Mouse (Mus musculus) kidney, postnatal 0 days (tissue): Measurements from ENCODE around the gene 1700056E22Rik. TPM values are rescaled to one million over a fixed set of nuclear protein-coding genes. Genes with fewer than 3 reads are reported as not detected.

Experiments
- ATAC-seq: fragments of 200-750 bp; cut with Nextera tagmentation; replicated peaks from 2 replicates; pipeline ENCODE4 v1.8.0; 2017; ENCODE audit warnings: low read depth, moderate number of reproducible peaks, moderate TSS enrichment, moderate library complexity; ENCODE audit not compliant: low FRiP score
- DNase-seq: peaks from one replicate; pipeline ENCODE4 v3.0.0-alpha.2; 2016; ENCODE audit warnings: low spot score
- H3K27ac ChIP-seq: fragments of 300-500 bp; sonication (generic); 2 replicates; pipeline ENCODE4 v1.5.1; 2014; ENCODE audit warnings: mild to moderate bottlenecking
- H3K27me3 ChIP-seq: fragments of 300-500 bp; sonication (generic); 2 replicates; pipeline ENCODE4 v1.6.1; 2014; ENCODE audit warnings: low read length, mixed read lengths; ENCODE audit not compliant: insufficient read depth
- H3K36me3 ChIP-seq: fragments of 300-500 bp; sonication (generic); 2 replicates; pipeline ENCODE4 v1.6.1; 2014; ENCODE audit warnings: low read length, mixed read lengths; ENCODE audit not compliant: insufficient read depth
- H3K4me1 ChIP-seq: fragments of 300-500 bp; sonication (generic); replicated peaks from 2 replicates; pipeline ENCODE4 v1.6.1; 2014; ENCODE audit warnings: antibody characterized with exemption, low read length, mixed read lengths; ENCODE audit not compliant: insufficient read depth
- H3K4me2 ChIP-seq: fragments of 300-500 bp; sonication (generic); 2 replicates; pipeline ENCODE4 v1.6.1; 2014; ENCODE audit warnings: mild to moderate bottlenecking, low read length, moderate library complexity, mixed read lengths
- H3K4me3 ChIP-seq: fragments of 300-500 bp; sonication (generic); replicated peaks from 2 replicates; pipeline ENCODE4 v1.5.1; 2014; ENCODE audit warnings: low read depth, low read length
- H3K9ac ChIP-seq: fragments of 300-500 bp; sonication (generic); 2 replicates; pipeline ENCODE4 v1.6.1; 2014; ENCODE audit warnings: low read depth, low read length
- H3K9me3 ChIP-seq: fragments of 300-500 bp; sonication (generic); replicated peaks from 2 replicates; pipeline ENCODE4 v1.6.1; 2016; ENCODE audit warnings: low read length, inconsistent platforms, mixed read lengths
- CTCF ChIP-seq: IDR thresholded peaks from 2 replicates; pipeline ENCODE4 v1.5.1; 2016; ENCODE audit warnings: antibody characterized with exemption, low read depth, mild to moderate bottlenecking, moderate library complexity
- WGBS: fragments of 180-500 bp; shearing (Covaris S2); extraction: QIAGEN DNeasy Blood & Tissue Kit; methylation state at CpG from one replicate; pipeline ENCODE4 v1.1.7; 2014; 5-methylcytosine and 5-hydroxymethylcytosine counted together
- polyA plus RNA-seq: library from polyadenylated mRNA; unstranded; fragments of >200 nt; fragmentation: Nextera tagmentation; extraction: Ambion mirVana; gene quantifications from 2 replicates; pipeline ENCODE4 v1.2.1, GENCODE M21; 2015

1700056E22Rik gene
- polyA plus RNA-seq, 1 experiment from 2014 or later = 2.3 TPM

- H3K27me3 ChIP-seq = no peaks in the 10 kb centered on the region
- H3K4me3 ChIP-seq = no peak overlapping the region
- H3K4me1 ChIP-seq = no peaks in the 10 kb centered on the region
- no peaks in the 10 kb centered on the region for H3K9me3 ChIP-seq
- no peak for TF ChIP-seq CTCF
- whole genome bisulfite sequencing = 91% methylated on average over 8 of the region's 8 CpGs
- H3K9ac ChIP-seq = no peak overlapping the region
- H3K4me2 ChIP-seq = no peak overlapping the region
- no peak overlapping the region for H3K27ac ChIP-seq
- no peak for DNase-seq
- no peaks in the 10 kb centered on the region for H3K36me3 ChIP-seq
- ATAC-seq = no peak
Measured at GRCm38 (mm10) chr1:184030070-184030802, 3.9 kb downstream of the 1700056E22Rik start.

DNA sequence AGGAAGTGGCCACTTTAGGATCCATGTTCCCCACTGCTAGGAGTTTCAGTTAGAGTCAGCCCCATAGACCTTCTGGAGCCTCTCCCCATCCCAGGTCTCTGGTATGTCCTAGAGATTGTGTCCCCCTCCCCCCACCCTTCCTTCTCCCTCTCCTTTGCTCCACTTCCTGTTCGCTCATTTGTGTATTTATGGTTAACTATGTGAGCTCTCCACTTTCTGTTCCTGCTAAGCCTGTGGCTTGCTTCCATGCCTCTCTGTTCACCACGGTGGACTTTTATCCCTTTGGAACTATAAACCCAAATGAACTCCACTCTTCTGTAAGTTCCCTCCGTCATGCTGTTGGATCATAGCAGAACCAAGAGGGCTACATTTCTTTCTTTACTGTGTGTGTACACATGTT, 7.1 kb downstream of the 1700056E22Rik start:
- Histone ChIP-seq H3K4me3 (no peak overlapping the region), H3K27ac (no peak overlapping the region), H3K27me3 (no peaks in the 10 kb centered on the region), H3K4me2 (no peak overlapping the region), H3K4me1 (no peaks in the 10 kb centered on the region), H3K9me3 (no peaks in the 10 kb centered on the region), H3K36me3 (no peaks in the 10 kb centered on the region), H3K9ac (no peak overlapping the region)
- no peak for TF ChIP-seq CTCF
- 90% methylated on average over 3 of the region's 3 CpGs for WGBS
- ATAC-seq (no peak), DNase-seq (no peak)

DNA sequence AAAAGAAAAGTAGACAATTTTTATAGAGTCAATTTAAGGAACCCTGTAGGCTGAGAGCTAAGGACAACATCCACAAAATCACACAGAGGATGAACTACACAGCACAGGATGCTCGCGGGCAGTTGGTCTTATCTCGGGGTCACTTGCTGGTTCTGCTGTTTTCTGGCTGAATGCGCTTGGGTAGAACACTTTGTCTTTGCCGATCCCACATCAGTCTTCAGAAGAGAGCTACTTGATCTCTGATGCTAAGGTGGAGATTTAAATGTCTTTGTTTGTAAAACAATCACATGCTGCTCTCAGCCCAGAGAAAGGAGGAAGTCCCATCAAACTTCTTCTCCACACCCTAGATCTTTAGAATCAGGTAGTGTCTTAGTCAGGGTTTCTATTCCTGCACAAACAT, 9.0 kb downstream of the 1700056E22Rik start:
- Histone ChIP-seq H3K4me3 (no peak overlapping the region), H3K36me3 (no peaks in the 10 kb centered on the region), H3K9me3 (no peaks in the 10 kb centered on the region), H3K4me2 (no peak overlapping the region), H3K27ac (no peak overlapping the region), H3K4me1 (no peaks in the 10 kb centered on the region), H3K27me3 (no peaks in the 10 kb centered on the region), H3K9ac (no peak overlapping the region)
- DNase-seq (no peak), ATAC-seq (no peak)
- TF ChIP-seq CTCF = no peak
- 92% methylated on average over 5 of the region's 5 CpGs for WGBS

- H3K9me3 ChIP-seq = no peaks in the 10 kb centered on the region
- no peak overlapping the region for H3K27ac ChIP-seq
- no peaks in the 10 kb centered on the region for H3K36me3 ChIP-seq
- H3K4me3 ChIP-seq = no peak overlapping the region
- no peaks in the 10 kb centered on the region for H3K4me1 ChIP-seq
- no peak for DNase-seq
- H3K27me3 ChIP-seq = no peaks in the 10 kb centered on the region
- no peak overlapping the region for H3K4me2 ChIP-seq
- TF ChIP-seq CTCF = no peak
- 95% methylated on average over 2 of the region's 2 CpGs for whole genome bisulfite sequencing
- no peak overlapping the region for H3K9ac ChIP-seq
- ATAC-seq = no peak
Measured at GRCm38 (mm10) chr1:184024631-184025030, 9.5 kb downstream of the 1700056E22Rik start.

DNA sequence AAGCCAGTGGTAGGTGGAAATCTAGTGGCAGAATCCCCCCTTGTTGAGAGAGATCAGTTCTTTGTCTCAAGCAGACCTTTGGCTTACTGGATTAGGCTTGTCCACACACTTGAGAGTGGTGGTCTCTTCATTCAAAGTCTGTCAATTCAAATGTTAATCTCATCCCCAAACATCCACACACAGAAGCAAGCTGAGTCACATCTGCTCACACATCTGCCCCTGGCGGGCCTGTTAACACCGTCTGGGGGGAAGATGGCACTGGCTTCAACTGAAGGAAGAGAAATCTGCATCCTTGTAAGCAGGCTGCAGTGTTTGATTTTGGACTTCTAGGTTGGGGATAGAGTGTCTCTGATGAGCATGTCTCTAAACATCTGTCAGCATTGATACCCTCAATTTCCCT, 10.1 kb downstream of the 1700056E22Rik start:
- WGBS = 94% methylated on average over 2 of the region's 2 CpGs
- H3K27me3 ChIP-seq = no peaks in the 10 kb centered on the region
- no peak for TF ChIP-seq CTCF
- no peaks in the 10 kb centered on the region for H3K9me3 ChIP-seq
- DNase-seq (no peak), ATAC-seq (no peak)
- no peak overlapping the region for H3K4me3 ChIP-seq
- no peak overlapping the region for H3K27ac ChIP-seq
- no peak overlapping the region for H3K9ac ChIP-seq
- no peaks in the 10 kb centered on the region for H3K36me3 ChIP-seq
- H3K4me1 ChIP-seq = no peaks in the 10 kb centered on the region
- no peak overlapping the region for H3K4me2 ChIP-seq

- no peak for TF ChIP-seq CTCF
- ATAC-seq (no peak), DNase-seq (no peak)
- Histone ChIP-seq H3K9me3 (no peaks in the 10 kb centered on the region), H3K9ac (no peak overlapping the region), H3K4me3 (no peak overlapping the region), H3K27ac (no peak overlapping the region), H3K4me1 (no peaks in the 10 kb centered on the region), H3K4me2 (no peak overlapping the region), H3K27me3 (no peaks in the 10 kb centered on the region), H3K36me3 (no peaks in the 10 kb centered on the region)
- WGBS = 38% methylated on average over 6 of the region's 6 CpGs
Measured at GRCm38 (mm10) chr1:184019722-184020107, 14.4 kb downstream of the 1700056E22Rik start.
